Mouse (Mus musculus): Measurements from ENCODE around the gene Olfr101. TPM values are rescaled to one million over a fixed set of nuclear protein-coding genes. Genes with fewer than 3 reads are reported as not detected.

Gene Olfr101
- polyA plus RNA-seq (2015; fragmentation: Nextera tagmentation; extraction: Ambion mirVana): not detected in 2 replicates

DNA sequence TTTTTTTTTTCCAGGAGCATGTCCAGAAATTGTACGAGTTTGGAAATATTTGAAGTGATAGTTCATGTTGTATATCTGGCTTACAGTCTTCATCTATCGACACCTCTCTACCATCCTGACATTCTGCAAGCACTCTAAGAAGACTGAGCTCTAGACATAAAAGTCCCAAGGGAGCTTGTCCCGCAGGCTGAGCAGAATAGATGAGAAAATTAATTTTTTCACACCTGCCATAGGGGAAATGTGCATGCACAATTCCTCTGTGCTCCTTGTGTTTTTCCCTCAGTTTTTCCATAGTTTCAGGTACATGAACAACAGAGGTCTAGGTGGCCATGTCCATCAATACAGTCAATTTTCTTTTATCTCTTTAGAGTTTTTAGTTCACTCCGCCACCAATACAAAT lies at the start of gene Olfr101:
TSS of gene Olfr101 (minus strand) at position 101 of the 400 bp plus-strand sequence.
- no peaks in the 10 kb centered on the region for H3K4me1 ChIP-seq (replicated peaks)
- no peak within 1 kb of the TSS for H3K4me2 ChIP-seq
- no peaks in the 10 kb centered on the region for H3K27me3 ChIP-seq
- ATAC-seq (ENCODE audit: low FRiP score, low read depth): no peak
- H3K9ac ChIP-seq: no peak within 1 kb of the TSS
- H3K27ac ChIP-seq (replicated peaks): no peak within 1 kb of the TSS
- no peak within 1 kb of the TSS for H3K4me3 ChIP-seq
- H3K9me3 ChIP-seq: no peaks in the 10 kb centered on the region
- 81% methylated on average over 4 of the region's 4 CpGs for WGBS
- no peaks in the 10 kb centered on the region for H3K36me3 ChIP-seq

- Histone ChIP-seq H3K9ac (no peak within 1 kb of the TSS), H3K27ac (replicated peaks) (no peak within 1 kb of the TSS), H3K27me3 (no peaks in the 10 kb centered on the region), H3K36me3 (no peaks in the 10 kb centered on the region), H3K4me1 (replicated peaks) (no peaks in the 10 kb centered on the region), H3K4me2 (no peak within 1 kb of the TSS), H3K4me3 (no peak within 1 kb of the TSS), H3K9me3 (no peaks in the 10 kb centered on the region)
- no peak for ATAC-seq (ENCODE audit: low FRiP score, low read depth)
- 95% methylated on average over 2 of the region's 2 CpGs for WGBS
Observed at GRCm38 (mm10) chr17:37339598-37339997, 35.5 kb upstream of the Olfr101 start, which contains the start of gene Olfr103. TSS of gene Olfr103 (minus strand) at chr17:37339698.

DNA sequence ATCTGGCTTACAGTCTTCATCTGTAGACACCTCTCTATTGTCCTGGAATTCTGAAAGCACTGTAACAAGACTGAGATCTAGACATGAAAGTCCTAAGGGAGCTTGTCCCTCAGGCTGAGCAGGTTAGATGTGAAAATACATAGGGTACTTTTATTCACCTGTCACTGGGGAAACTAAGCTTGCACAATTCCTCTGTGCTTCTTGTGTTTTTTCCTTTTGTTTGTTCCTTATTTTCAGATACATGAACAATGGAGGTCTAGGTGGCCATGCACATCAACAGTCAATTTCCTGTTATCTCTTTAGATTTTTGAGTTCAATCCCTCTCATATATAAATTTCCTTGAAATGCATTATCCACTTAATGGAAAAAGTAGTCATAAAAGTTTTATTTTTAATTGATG lies 12.8 kb upstream of the Olfr101 start, which contains the start of gene Olfr102:
TSS of gene Olfr102 (minus strand) at position 101 of the 400 bp plus-strand sequence.
- H3K9ac ChIP-seq: no peak within 1 kb of the TSS
- H3K4me1 ChIP-seq (replicated peaks): no peaks in the 10 kb centered on the region
- no peaks in the 10 kb centered on the region for H3K27me3 ChIP-seq
- H3K9me3 ChIP-seq: no peaks in the 10 kb centered on the region
- no peak within 1 kb of the TSS for H3K27ac ChIP-seq (replicated peaks)
- no peak for ATAC-seq (ENCODE audit: low FRiP score, low read depth)
- no peak within 1 kb of the TSS for H3K4me2 ChIP-seq
- no peaks in the 10 kb centered on the region for H3K36me3 ChIP-seq
- no peak within 1 kb of the TSS for H3K4me3 ChIP-seq

DNA sequence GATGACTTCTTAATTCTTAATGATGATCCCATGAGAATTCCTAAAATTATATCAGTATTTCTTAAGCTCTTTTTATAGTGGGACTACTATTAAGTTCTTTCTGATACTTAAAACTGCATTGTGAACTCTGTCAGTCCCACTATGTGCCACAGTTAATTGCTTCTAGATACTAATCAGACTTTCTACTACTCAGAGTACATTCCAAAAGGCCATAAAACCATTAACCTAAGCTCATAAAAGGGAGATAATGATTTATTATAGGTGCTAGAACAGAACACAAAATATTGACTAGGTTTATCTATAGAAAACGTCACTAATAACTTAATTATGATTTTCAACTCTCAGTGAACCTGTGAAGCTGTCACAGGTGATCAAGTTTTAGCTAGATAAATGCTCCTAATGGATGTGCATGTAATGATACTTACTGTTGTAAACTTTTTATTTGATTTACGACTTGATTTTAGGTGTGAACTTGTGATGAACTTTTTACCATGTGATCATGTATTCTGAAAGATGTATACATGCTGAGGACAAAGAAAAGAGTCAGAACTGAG lies 6.1 kb upstream of the Olfr101 start:
- WGBS: 51% methylated on average over 2 of the region's 2 CpGs

DNA sequence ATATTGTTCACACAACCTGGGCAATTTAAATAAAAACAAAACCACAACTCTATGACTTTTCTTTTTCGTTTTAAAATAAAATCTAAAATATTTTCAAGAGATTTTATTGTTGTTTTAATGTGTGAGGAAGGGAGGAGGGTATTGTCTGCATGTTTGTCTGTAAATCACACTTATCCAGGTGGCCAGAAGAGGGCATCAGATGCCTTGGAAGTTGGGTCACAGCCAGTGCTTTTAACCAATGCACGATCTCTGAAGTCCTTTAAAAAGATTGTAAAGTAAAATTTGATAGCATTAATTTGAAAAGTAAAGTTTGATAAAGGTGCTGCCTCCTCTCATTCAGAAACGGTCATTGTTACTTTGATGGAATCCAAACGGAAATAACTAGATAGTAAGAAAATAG lies 4.4 kb upstream of the Olfr101 start:
- Histone ChIP-seq H3K27me3 (no peaks in the 10 kb centered on the region), H3K9ac (no peak overlapping the region), H3K36me3 (no peaks in the 10 kb centered on the region), H3K4me3 (no peak overlapping the region), H3K27ac (replicated peaks) (no peak overlapping the region), H3K4me1 (replicated peaks) (no peaks in the 10 kb centered on the region), H3K4me2 (no peak overlapping the region), H3K9me3 (no peaks in the 10 kb centered on the region)
- ATAC-seq (ENCODE audit: low FRiP score, low read depth): no peak
- 44% methylated on average over 4 of the region's 4 CpGs for WGBS

More for the DNA sequence above, 6.1 kb upstream of the Olfr101 start:
- Histone ChIP-seq H3K4me3 (no peak overlapping the region), H3K9me3 (no peaks in the 10 kb centered on the region), H3K4me1 (replicated peaks) (no peaks in the 10 kb centered on the region), H3K4me2 (no peak overlapping the region), H3K36me3 (no peaks in the 10 kb centered on the region), H3K27me3 (no peaks in the 10 kb centered on the region), H3K9ac (no peak overlapping the region), H3K27ac (replicated peaks) (no peak overlapping the region)
- ATAC-seq (ENCODE audit: low FRiP score, low read depth): no peak

- WGBS: 73% methylated on average over 1 of the region's 1 CpGs
- no peaks in the 10 kb centered on the region for H3K9me3 ChIP-seq
- H3K36me3 ChIP-seq: no peaks in the 10 kb centered on the region
- no peak within 1 kb of the TSS for H3K9ac ChIP-seq
- H3K4me3 ChIP-seq: no peak within 1 kb of the TSS
- H3K4me1 ChIP-seq (replicated peaks): no peaks in the 10 kb centered on the region
- no peak within 1 kb of the TSS for H3K27ac ChIP-seq (replicated peaks)
- H3K27me3 ChIP-seq: no peaks in the 10 kb centered on the region
- no peak for ATAC-seq (ENCODE audit: low FRiP score, low read depth)
- H3K4me2 ChIP-seq: no peak within 1 kb of the TSS
Observed at GRCm38 (mm10) chr17:37283360-37283759, 20.8 kb downstream of the Olfr101 start, which contains the start of gene Olfr99. TSS of gene Olfr99 (minus strand) at chr17:37283460.

GRCm38 (mm10) chr17:37280331-37280730 lies 23.8 kb downstream of the Olfr101 start:
- H3K36me3 ChIP-seq: no peaks in the 10 kb centered on the region
- H3K9ac ChIP-seq: no peak overlapping the region
- no peaks in the 10 kb centered on the region for H3K4me1 ChIP-seq (replicated peaks)
- H3K27ac ChIP-seq (replicated peaks): no peak overlapping the region
- WGBS: 78% methylated on average over 1 of the region's 1 CpGs
- no peaks in the 10 kb centered on the region for H3K9me3 ChIP-seq
- H3K4me2 ChIP-seq: no peak overlapping the region
- H3K4me3 ChIP-seq: no peak overlapping the region
- ATAC-seq (ENCODE audit: low FRiP score, low read depth): no peak
- H3K27me3 ChIP-seq: no peaks in the 10 kb centered on the region

DNA sequence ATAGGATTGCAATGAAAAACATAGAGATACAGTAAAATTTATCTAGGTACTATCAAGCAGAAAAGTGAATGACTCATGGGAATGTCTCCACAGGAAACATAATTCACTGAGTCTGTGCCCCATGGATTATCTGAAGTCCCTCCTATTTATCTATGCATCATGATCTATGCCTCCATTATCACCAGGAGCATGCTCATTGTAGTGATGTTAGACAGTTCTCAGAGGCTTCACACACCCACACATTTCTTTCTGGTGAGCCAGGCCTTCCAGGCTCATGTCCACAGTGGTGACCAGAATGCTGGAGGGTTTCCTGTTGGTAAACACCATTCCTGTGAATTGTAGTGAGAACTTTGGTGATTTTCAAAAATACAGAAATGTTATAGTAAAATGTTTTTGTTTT lies 27.5 kb downstream of the Olfr101 start:
- Histone ChIP-seq H3K27me3 (no peaks in the 10 kb centered on the region), H3K4me1 (replicated peaks) (no peaks in the 10 kb centered on the region), H3K9ac (no peak overlapping the region), H3K4me2 (no peak overlapping the region), H3K9me3 (no peaks in the 10 kb centered on the region), H3K27ac (replicated peaks) (no peak overlapping the region), H3K36me3 (no peaks in the 10 kb centered on the region), H3K4me3 (no peak overlapping the region)
- ATAC-seq (ENCODE audit: low FRiP score, low read depth): no peak

- 86% methylated on average over 2 of the region's 2 CpGs for WGBS
- Histone ChIP-seq H3K27ac (replicated peaks) (no peak overlapping the region), H3K36me3 (no peaks in the 10 kb centered on the region), H3K9ac (no peak overlapping the region), H3K4me1 (replicated peaks) (no peaks in the 10 kb centered on the region), H3K4me3 (no peak overlapping the region), H3K9me3 (no peaks in the 10 kb centered on the region), H3K4me2 (no peak overlapping the region), H3K27me3 (no peaks in the 10 kb centered on the region)
- ATAC-seq (ENCODE audit: low FRiP score, low read depth): no peak
Observed at GRCm38 (mm10) chr17:37275626-37276248, 28.4 kb downstream of the Olfr101 start.

DNA sequence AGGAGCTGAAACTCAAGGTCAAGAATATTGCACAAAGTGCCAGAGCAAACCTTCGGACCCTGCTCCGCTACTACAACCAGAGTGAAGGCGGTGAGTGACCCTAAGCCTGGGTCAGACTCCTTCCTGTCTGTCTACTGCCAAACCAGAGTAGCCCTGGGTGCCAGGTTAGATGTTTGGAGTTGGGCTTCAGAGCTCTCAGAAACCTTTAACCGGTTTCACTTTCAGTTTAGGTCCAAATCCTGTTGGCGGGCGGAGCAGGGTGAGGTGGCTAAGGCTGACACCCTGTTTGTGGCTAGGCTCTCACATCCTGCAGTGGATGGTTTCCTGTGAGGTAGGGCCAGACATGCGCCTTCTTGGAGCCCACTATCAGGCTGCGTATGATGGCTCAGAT lies 33.4 kb downstream of the Olfr101 start:
- no peaks in the 10 kb centered on the region for H3K27me3 ChIP-seq
- peak overlapping the region; percentile 95 for H3K4me2 ChIP-seq
- H3K36me3 ChIP-seq: no peaks in the 10 kb centered on the region
- H3K9me3 ChIP-seq: no peaks in the 10 kb centered on the region
- peak overlapping the region; percentile 39; the same call in 1 of the 2 replicates for H3K9ac ChIP-seq
- H3K4me3 ChIP-seq: peak overlapping the region; percentile 56
- no peak overlapping the region for H3K27ac ChIP-seq (replicated peaks)
- no peaks in the 10 kb centered on the region for H3K4me1 ChIP-seq (replicated peaks)
- peak; percentile 45 for ATAC-seq (ENCODE audit: low FRiP score, low read depth)
- 68% methylated on average over 8 of the region's 8 CpGs for WGBS

GRCm38 (mm10) chr17:37270058-37270701 lies 33.9 kb downstream of the Olfr101 start, which contains the start of gene H2-M3:
TSS of gene H2-M3 (plus strand) at chr17:37270220.
- H3K4me1 ChIP-seq (replicated peaks): no peaks in the 10 kb centered on the region
- no peak within 1 kb of the TSS for H3K27ac ChIP-seq (replicated peaks)
- H3K4me2 ChIP-seq: peak within 1 kb of the TSS; percentile 95
- peak within 1 kb of the TSS; percentile 39 for H3K9ac ChIP-seq
- no peaks in the 10 kb centered on the region for H3K36me3 ChIP-seq
- H3K4me3 ChIP-seq: peak within 1 kb of the TSS; percentile 56
- 4% methylated on average over 26 of the region's 26 CpGs for WGBS
- H3K27me3 ChIP-seq: no peaks in the 10 kb centered on the region
- ATAC-seq (ENCODE audit: low FRiP score, low read depth): peak; percentile 97
- H3K9me3 ChIP-seq: no peaks in the 10 kb centered on the region

- Histone ChIP-seq H3K27ac (replicated peaks) (no peak within 1 kb of the TSS), H3K36me3 (no peaks in the 10 kb centered on the region), H3K4me2 (no peak within 1 kb of the TSS), H3K4me1 (replicated peaks) (no peaks in the 10 kb centered on the region), H3K9ac (no peak within 1 kb of the TSS), H3K9me3 (no peaks in the 10 kb centered on the region), H3K27me3 (no peaks in the 10 kb centered on the region), H3K4me3 (no peak within 1 kb of the TSS)
- no peak for ATAC-seq (ENCODE audit: low FRiP score, low read depth)
- WGBS: 78% methylated on average over 1 of the region's 1 CpGs
Observed at GRCm38 (mm10) chr17:37263626-37264025, 40.5 kb downstream of the Olfr101 start, which contains the start of gene Olfr98. TSS of gene Olfr98 (minus strand) at chr17:37263749.

Data from hindbrain, embryonic 15.5 days (tissue).